Mouse (Mus musculus) E14TG2a.4 (cell line): Measurements from ENCODE around the gene Fam83b.

ENCODE experiments used
- CTCF ChIP-seq: conservative IDR thresholded peaks from 2 replicates; pipeline ENCODE4 v1.5.1; 2014; ENCODE audit warnings: low read length
- NANOG ChIP-seq: IDR thresholded peaks from 2 replicates; pipeline ENCODE4 v1.6.1; 2014; ENCODE audit warnings: borderline replicate concordance, low read length, mixed read lengths
- POU5F1 ChIP-seq: IDR thresholded peaks from 2 replicates; pipeline ENCODE4 v1.6.1; 2014; ENCODE audit warnings: low read length, borderline replicate concordance

DNA sequence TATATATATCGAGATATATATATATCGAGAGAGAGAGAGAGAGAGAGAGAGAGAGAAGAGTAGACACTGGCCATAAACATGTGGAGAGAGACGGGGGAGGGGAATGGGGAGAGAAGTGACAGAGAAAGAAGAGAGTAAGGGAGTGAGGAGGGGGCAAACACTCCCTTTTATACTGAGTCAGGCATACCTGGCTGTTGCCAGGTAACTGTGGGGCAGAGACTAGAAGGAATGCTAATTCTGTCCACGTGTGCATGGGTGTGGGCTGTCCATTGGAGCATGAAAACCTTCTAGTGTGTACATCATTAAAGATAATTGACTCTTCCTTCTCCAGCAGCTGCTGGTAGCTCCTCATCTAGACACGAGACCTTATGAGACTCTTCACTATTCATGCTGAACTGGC, 36.8 kb upstream of the Fam83b start:
- TF ChIP-seq CTCF (no peak), NANOG (no peak), POU5F1 (no peak)
